Mouse (Mus musculus) cortical plate, adult 2 months (tissue): Measurements from ENCODE around the gene Mcl1.

Experiments used
- CTCF ChIP-seq: fragments of 200-500 bp; IDR thresholded peaks from 2 replicates; pipeline ENCODE4 v1.5.1; 2011; ENCODE audit warnings: mild to moderate bottlenecking, control low read depth, low read length; ENCODE audit not compliant: insufficient read depth; ENCODE audit errors: extremely low read depth
- POLR2A ChIP-seq: fragments of 200-500 bp; IDR thresholded peaks from 2 replicates; pipeline ENCODE4 v1.6.1; 2011; ENCODE audit warnings: mild to moderate bottlenecking, low read length, control low read depth; ENCODE audit not compliant: insufficient read depth; ENCODE audit errors: extremely low read depth

DNA sequence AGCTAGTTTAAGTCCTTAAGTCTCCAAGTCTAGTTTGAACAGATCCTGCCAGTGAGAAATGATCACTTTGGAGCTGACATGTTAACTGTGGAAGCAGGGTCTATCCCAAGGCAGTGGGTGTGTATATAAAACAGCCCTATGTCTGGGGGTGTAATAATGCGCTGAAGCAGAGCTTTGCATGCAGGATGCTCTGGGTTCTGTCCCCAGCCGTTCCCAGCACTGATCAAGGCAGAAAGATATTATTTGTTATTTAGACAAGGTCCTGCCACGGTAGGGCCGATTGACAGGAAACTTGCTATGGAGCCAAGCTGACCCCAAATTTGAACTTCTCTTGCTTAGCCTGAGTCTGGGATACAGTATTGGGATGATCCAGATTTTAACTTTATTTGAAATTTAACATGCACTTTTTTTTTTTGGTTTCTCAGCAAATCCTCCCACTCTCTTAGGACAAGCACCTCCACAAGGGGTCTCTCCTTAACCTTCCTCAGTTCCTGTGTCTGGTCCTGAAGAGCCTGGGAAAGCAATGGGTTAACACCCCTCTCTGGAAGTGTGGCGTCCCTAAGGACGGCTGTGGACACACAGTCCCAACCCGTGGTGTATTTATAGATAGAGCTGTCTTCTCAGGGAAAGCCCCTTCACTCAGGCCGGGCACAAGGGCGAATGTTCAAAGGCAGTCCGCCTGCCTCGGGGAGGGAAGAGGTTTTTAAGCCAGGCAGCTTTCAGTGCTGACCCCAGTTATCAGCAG, 30.8 kb downstream of the Mcl1 start:
- TF ChIP-seq CTCF (no peak), POLR2A (no peak)
